Mouse (Mus musculus) limb, embryonic 14.5 days (tissue): ENCODE results near the gene Dqx1. TPM values are rescaled to one million over a fixed set of nuclear protein-coding genes. Genes with fewer than 3 reads are reported as not detected.

Experiments
- ATAC-seq: fragments of 200-750 bp; cut with Nextera tagmentation; 2 replicates; pipeline ENCODE4 v1.8.0; 2017; ENCODE audit warnings: low read depth, moderate number of reproducible peaks, moderate TSS enrichment; ENCODE audit not compliant: low FRiP score
- DNase-seq: peaks from one replicate; pipeline ENCODE4 v3.0.0-alpha.2; 2015; ENCODE audit warnings: low spot score
- H3K27ac ChIP-seq: fragments of 300-500 bp; sonication (generic); replicated peaks from 2 replicates; pipeline ENCODE4 v1.5.1; 2014; ENCODE audit warnings: low read depth, mild to moderate bottlenecking, low read length, moderate library complexity, mixed read lengths
- H3K27me3 ChIP-seq: fragments of 300-500 bp; sonication (generic); 2 replicates; pipeline ENCODE4 v1.6.1; 2014; ENCODE audit warnings: low read length, mixed read lengths; ENCODE audit not compliant: control insufficient read depth, insufficient read depth
- H3K36me3 ChIP-seq: fragments of 300-500 bp; sonication (generic); 2 replicates; pipeline ENCODE4 v1.6.1; 2014; ENCODE audit warnings: mild to moderate bottlenecking, low read length, moderate library complexity, mixed read lengths; ENCODE audit not compliant: control insufficient read depth, insufficient read depth
- H3K4me1 ChIP-seq: fragments of 300-500 bp; sonication (generic); 2 replicates; pipeline ENCODE4 v1.6.1; 2014; ENCODE audit warnings: antibody characterized with exemption, low read length, mixed read lengths; ENCODE audit not compliant: control insufficient read depth, insufficient read depth
- H3K4me2 ChIP-seq: fragments of 300-500 bp; sonication (generic); replicated peaks from 2 replicates; pipeline ENCODE4 v1.6.1; 2014; ENCODE audit warnings: low read depth, mild to moderate bottlenecking, low read length, moderate library complexity; ENCODE audit not compliant: severe bottlenecking
- H3K4me3 ChIP-seq: fragments of 300-500 bp; sonication (generic); replicated peaks from 2 replicates; pipeline ENCODE4 v1.5.1; 2014; ENCODE audit warnings: low read length
- H3K9ac ChIP-seq: fragments of 300-500 bp; sonication (generic); 2 replicates; pipeline ENCODE4 v1.6.1; 2014; ENCODE audit warnings: mild to moderate bottlenecking, low read depth, low read length, moderate library complexity; ENCODE audit not compliant: severe bottlenecking
- H3K9me3 ChIP-seq: fragments of 300-500 bp; sonication (generic); 2 replicates; pipeline ENCODE4 v1.6.1; 2016; ENCODE audit warnings: low read length; ENCODE audit not compliant: control insufficient read depth
- POLR2A ChIP-seq: fragments of 200-500 bp; IDR thresholded peaks from 2 replicates; pipeline ENCODE4 v1.8.0; 2012; ENCODE audit warnings: inconsistent platforms, mild to moderate bottlenecking, moderate library complexity, borderline replicate concordance; ENCODE audit not compliant: insufficient read depth, insufficient read length; ENCODE audit errors: extremely low read depth
- WGBS: fragments of 180-500 bp; shearing (Covaris S2); extraction: QIAGEN DNeasy Blood & Tissue Kit; methylation state at CpG from one replicate; pipeline ENCODE4 v1.1.7; 2014; 5-methylcytosine and 5-hydroxymethylcytosine counted together
- polyA plus RNA-seq, 2 experiments: library from polyadenylated mRNA; depleted of rRNA in 1 of 2; stranded (reverse) in 1 of 2; unstranded in 1 of 2; fragments of >200 nt; fragmentation: Nextera tagmentation in 1 of 2; extraction: Ambion mirVana in 1 of 2; gene quantifications; 2 replicates each; pipeline versions ENCODE4 v1.2.1 to v1.2.3; 2012 to 2014

Gene Dqx1
- polyA plus RNA-seq, 2 experiments: 0.37 to 1.9 TPM

- DNase-seq (peak; percentile 53), ATAC-seq (no peak)
- Histone ChIP-seq H3K9me3 (no peaks in the 10 kb centered on the region), H3K36me3 (peaks cover 12% of the 10 kb centered on the region; the same call in 1 of the 2 replicates), H3K4me2 (peak overlapping the region; percentile 86), H3K9ac (no peak overlapping the region), H3K4me3 (peak overlapping the region; percentile 84), H3K27ac (no peak overlapping the region), H3K4me1 (peaks cover 19% of the 10 kb centered on the region), H3K27me3 (no peaks in the 10 kb centered on the region)
- no peak for TF ChIP-seq POLR2A
- WGBS: 36% methylated on average over 12 of the region's 13 CpGs
Observed at GRCm38 (mm10) chr6:83107566-83108400, 50.1 kb downstream of the Dqx1 start.

- WGBS: under 1% methylated on average over 76 of the region's 76 CpGs
- peaks cover 12% of the 10 kb centered on the region; the same call in 1 of the 2 replicates for H3K36me3 ChIP-seq
- H3K27ac ChIP-seq: peak within 1 kb of the TSS; percentile 71
- H3K4me1 ChIP-seq: peaks cover 12% of the 10 kb centered on the region
- peak within 1 kb of the TSS; percentile 89 for H3K9ac ChIP-seq
- H3K4me2 ChIP-seq: peak within 1 kb of the TSS; percentile 86
- no peaks in the 10 kb centered on the region for H3K27me3 ChIP-seq
- peak; percentile 87 for ATAC-seq
- peak; percentile 56; the same call in 1 of the 2 replicates for TF ChIP-seq POLR2A
- peak within 1 kb of the TSS; percentile 84 for H3K4me3 ChIP-seq
- DNase-seq: peak; percentile 72
- no peaks in the 10 kb centered on the region for H3K9me3 ChIP-seq
Observed at GRCm38 (mm10) chr6:83108762-83109668, 51.4 kb downstream of the Dqx1 start, which contains the start of gene Mrpl53. Gene Mrpl53 (plus strand): TSS chr6:83109040.

DNA sequence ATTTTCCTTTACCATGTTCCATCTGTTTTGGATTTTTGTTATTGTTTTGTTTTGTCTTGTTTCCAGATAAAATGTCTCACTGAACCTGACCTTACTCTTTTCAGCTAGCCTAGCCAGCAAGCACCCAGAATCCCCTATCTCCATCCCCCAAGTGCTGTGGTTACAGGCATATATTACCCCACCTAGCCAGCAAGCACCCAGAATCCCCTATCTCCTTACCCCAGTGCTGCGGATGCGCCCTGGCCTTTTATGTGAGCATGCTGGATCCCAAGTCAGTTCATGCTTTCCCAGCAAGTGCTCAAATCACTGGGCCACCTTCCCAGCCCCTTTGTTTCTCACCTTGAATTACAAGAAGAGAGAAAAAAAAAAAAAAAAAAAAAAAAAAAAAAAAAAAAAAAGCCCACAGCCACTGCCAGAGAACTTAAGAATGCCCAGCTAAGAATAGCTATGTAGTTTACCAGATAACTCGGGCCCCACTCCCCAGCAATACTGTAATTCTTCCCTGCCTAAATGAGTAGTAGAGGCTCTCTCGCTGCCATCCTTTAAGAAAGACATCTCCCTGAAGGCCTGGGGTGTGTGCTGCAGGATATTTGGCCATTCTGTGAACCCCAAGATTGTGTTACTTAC is 54.0 kb downstream of the Dqx1 start:
- 90% methylated on average over 4 of the region's 4 CpGs for whole genome bisulfite sequencing
- no peak for TF ChIP-seq POLR2A
- ATAC-seq (no peak), DNase-seq (no peak)
- Histone ChIP-seq H3K4me2 (no peak overlapping the region), H3K9me3 (no peaks in the 10 kb centered on the region), H3K4me3 (no peak overlapping the region), H3K9ac (no peak overlapping the region), H3K27ac (no peak overlapping the region), H3K4me1 (peaks cover 16% of the 10 kb centered on the region), H3K36me3 (peaks cover 13% of the 10 kb centered on the region), H3K27me3 (no peaks in the 10 kb centered on the region)

DNA sequence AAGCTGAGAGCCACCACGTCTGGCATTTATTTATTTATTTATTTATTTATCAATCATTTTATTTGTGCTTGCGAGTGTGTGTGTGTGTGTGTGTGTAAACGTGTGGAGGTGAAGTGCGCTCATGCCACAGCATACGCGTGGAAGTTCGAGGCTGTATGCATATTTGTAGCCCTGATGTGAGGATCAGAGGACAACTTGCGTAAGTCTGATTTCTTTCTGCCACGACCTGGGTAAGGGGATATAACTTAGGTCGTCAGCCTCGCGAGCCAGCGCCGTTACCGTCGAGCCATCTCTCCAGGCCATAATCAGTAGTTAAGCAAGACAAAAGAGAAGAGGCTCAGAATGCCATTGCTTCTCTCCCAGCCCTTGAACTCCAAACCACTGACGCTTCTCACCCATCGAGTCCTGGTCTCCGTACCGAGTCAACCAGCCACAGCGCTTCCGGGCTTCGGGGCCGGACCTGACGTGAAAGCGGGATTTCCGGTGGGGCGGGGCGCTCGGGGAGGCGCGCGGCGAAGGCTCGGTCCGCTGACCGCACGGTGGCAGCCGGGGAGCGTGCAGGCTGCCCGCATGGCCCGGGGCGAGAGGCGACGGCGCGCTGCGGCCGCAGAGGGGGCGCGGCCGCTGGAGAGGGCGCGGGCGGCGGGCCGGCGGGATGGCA is 57.5 kb downstream of the Dqx1 start, which contains the start of gene Mogs:
Mogs (plus strand) TSS at position 486 of the 661 bp plus-strand sequence.
- H3K27ac ChIP-seq: peak within 1 kb of the TSS; percentile 73
- 2% methylated on average over 41 of the region's 58 CpGs for WGBS
- DNase-seq (peak; percentile 81), ATAC-seq (peak; percentile 90)
- H3K9me3 ChIP-seq: no peaks in the 10 kb centered on the region
- H3K4me1 ChIP-seq: peaks cover 16% of the 10 kb centered on the region
- peaks cover 40% of the 10 kb centered on the region for H3K36me3 ChIP-seq
- peak within 1 kb of the TSS; percentile 84 for H3K9ac ChIP-seq
- peak; percentile 75; the same call in 1 of the 2 replicates for TF ChIP-seq POLR2A
- peak within 1 kb of the TSS; percentile 84 for H3K4me3 ChIP-seq
- peak within 1 kb of the TSS; percentile 94 for H3K4me2 ChIP-seq
- no peaks in the 10 kb centered on the region for H3K27me3 ChIP-seq
